Mouse (Mus musculus) urinary bladder, postnatal 25 days (tissue): ENCODE data around the gene Olfr921.

Experiments
- DNase-seq: peaks from one replicate; pipeline ENCODE4 v3.0.0; 2022; ENCODE audit warnings: low spot score

Olfr921 gene

GRCm38 (mm10) chr9:38772768-38773167 lies at the start of gene Olfr921:
Gene Olfr921 (plus strand): TSS chr9:38773068.
- DNase-seq: no peak

GRCm38 (mm10) chr9:38724044-38724443 lies 48.8 kb upstream of the Olfr921 start:
- DNase-seq: no peak

- DNase-seq: no peak
Measured at GRCm38 (mm10) chr9:38728218-38728617, 44.6 kb upstream of the Olfr921 start.

GRCm38 (mm10) chr9:38741408-38741807 lies 31.5 kb upstream of the Olfr921 start:
- DNase-seq: no peak

GRCm38 (mm10) chr9:38744619-38745315 lies 28.1 kb upstream of the Olfr921 start:
- DNase-seq: no peak

DNA sequence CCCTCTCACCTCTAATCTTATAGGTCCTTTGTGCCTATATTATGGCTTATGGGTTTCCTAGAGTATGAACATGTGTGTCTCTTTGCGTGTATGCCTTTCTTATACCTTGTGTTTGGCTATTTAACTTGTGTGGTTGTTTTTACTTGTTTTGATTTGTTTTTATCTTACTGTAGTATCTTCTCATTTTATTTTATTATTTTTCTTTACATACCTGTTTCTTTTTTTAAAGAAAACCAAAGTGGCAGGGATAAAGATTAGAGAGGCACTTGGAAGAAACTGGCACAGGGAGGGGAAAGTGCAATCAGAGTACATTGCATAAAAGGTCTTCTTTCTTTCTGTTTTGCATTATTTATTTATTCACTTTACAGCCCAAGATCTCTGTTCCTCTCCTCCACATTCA lies 20.9 kb upstream of the Olfr921 start, which contains the start of gene Olfr920:
Gene Olfr920, plus strand, starts transcription at position 301 of the 400 bp plus-strand sequence.
- DNase-seq: no peak

GRCm38 (mm10) chr9:38792689-38793088 lies 19.8 kb downstream of the Olfr921 start:
- no peak for DNase-seq

- DNase-seq: no peak
Measured at GRCm38 (mm10) chr9:38805696-38806095, 32.8 kb downstream of the Olfr921 start.

DNA sequence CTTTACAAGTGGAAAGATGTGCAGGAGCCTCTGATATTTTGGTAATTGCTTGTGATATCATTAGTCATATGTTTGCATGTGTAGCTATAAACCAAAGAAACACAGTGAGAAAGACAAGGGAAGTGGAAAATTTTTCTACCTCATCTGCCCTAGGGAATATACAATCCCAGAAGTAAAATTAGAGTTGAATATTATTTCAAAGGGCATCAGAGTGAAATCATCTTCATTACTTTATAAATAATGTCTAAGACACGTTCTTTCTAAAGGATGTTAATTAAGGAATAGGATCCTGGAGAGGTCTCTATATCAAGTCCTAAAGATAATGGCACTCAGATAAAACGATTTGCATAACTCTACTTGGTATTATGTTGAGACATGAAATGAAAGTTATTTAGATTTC lies 41.4 kb downstream of the Olfr921 start, which contains the start of gene Olfr922:
Gene Olfr922, plus strand, starts transcription at position 301 of the 400 bp plus-strand sequence.
- no peak for DNase-seq

- no peak for DNase-seq
Measured at GRCm38 (mm10) chr9:38815458-38815986, 42.7 kb downstream of the Olfr921 start.

- no peak for DNase-seq
Measured at GRCm38 (mm10) chr9:38826245-38826644, 53.4 kb downstream of the Olfr921 start, which contains the start of gene Olfr923. Gene Olfr923 (plus strand): TSS chr9:38826545.
